Comparison of ENCODE assay signal across 8 mouse cellular contexts in the genomic region with DNA sequence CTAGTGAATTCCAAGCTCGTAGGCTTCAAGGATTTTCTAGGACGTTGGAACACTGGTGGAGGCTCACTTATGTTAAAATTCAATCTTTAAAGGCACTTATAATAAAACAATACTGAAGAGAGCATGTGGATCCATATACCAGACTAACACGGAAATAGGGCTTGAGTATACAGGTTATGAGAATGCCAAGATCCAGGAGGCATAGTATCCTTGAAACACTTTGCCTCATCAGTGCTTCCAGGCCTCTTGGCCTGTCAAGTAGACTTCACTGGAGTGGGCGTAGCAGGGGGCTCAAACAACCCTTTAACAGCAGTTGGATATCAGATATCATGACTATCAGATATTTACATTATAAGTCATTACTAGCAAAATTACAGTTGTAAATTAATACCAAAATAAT.
"Had no signal": no experiment of that assay in that cellular context is flagged by ENCODE, and none has a peak within 500 bp of the region (broad histone marks: within the 10 kb centered on the region; RNA-seq: fewer than 3 reads in every experiment).

No protein-coding gene starts in this region.

- DNase-seq: lung, adult 18-20 months; lung, embryonic 14.5 days; lung, postnatal 10 days; lung, postnatal 4 days; right cerebral cortex, postnatal 14 days; thymus, adult 2 months; thymus, postnatal 25 days; thymus, postnatal 4 days had no signal
